Comparison of ENCODE assay signal across 17 mouse cellular contexts in genomic region chr7:24357899-24358298, GRCm38 (mm10). TPM values are rescaled to one million over a fixed set of nuclear protein-coding genes. Genes with fewer than 3 reads are reported as not detected.
DNase-seq lines count a peak whose midpoint lies in the region; ATAC-seq and TF ChIP-seq lines count a peak whose summit lies in the region.
"Had no signal": no experiment of that assay in that cellular context is flagged by ENCODE, and none has a peak within 500 bp of the region (broad histone marks: within the 10 kb centered on the region; RNA-seq: fewer than 3 reads in every experiment).

No protein-coding gene starts in this region.

- no peak overlapping the region for H3K4me3 ChIP-seq in intestine, postnatal 0 days (ENCODE audit: low read depth, low read length)
- no peak overlapping the region for H3K4me3 ChIP-seq in intestine, embryonic 15.5 days (replicated peaks)
- H3K4me3 ChIP-seq in embryonic fibroblast, embryonic 13.5 days (ENCODE audit: insufficient read depth, low read length) = no peak overlapping the region
- H3K4me3 ChIP-seq: embryonic facial prominence, embryonic 15.5 days had no signal

- no peak for ATAC-seq in intestine, postnatal 0 days
- ATAC-seq in intestine, embryonic 15.5 days = no peak
- ATAC-seq: intestine, embryonic 16.5 days; midbrain, embryonic 16.5 days had no signal

- no peak overlapping the region for H3K9ac ChIP-seq in intestine, postnatal 0 days (ENCODE audit: low read depth, low read length)
- H3K9ac ChIP-seq in intestine, embryonic 15.5 days = no peak overlapping the region
- H3K9ac ChIP-seq: embryonic facial prominence, embryonic 15.5 days had no signal

- no peaks in the 10 kb centered on the region for H3K36me3 ChIP-seq in intestine, postnatal 0 days (ENCODE audit: control insufficient read depth, insufficient read depth)
- no peaks in the 10 kb centered on the region for H3K36me3 ChIP-seq in intestine, embryonic 15.5 days
- H3K36me3 ChIP-seq: embryonic facial prominence, embryonic 15.5 days had no signal

- 48% methylated on average over 4 of the region's 4 CpGs for WGBS in intestine, postnatal 0 days
- WGBS in intestine, embryonic 15.5 days = 56% methylated on average over 4 of the region's 4 CpGs

- TF ChIP-seq POLR2A in embryonic fibroblast, embryonic 13.5 days (IDR thresholded peaks at IDR 0.05; ENCODE audit: low read depth, low read length) = no peak

- H3K9me3 ChIP-seq in intestine, postnatal 0 days (ENCODE audit: control insufficient read depth) = no peaks in the 10 kb centered on the region
- H3K9me3 ChIP-seq in intestine, embryonic 15.5 days = no peaks in the 10 kb centered on the region
- H3K9me3 ChIP-seq: embryonic facial prominence, embryonic 15.5 days had no signal

- H3K4me2 ChIP-seq in intestine, postnatal 0 days (replicated peaks; ENCODE audit: low read depth) = no peak overlapping the region
- no peak overlapping the region for H3K4me2 ChIP-seq in intestine, embryonic 15.5 days (replicated peaks)
- H3K4me2 ChIP-seq: embryonic facial prominence, embryonic 15.5 days had no signal

- DNase-seq in spleen, postnatal 4 days (ENCODE audit: low spot score in 2 of 2) = peak; percentile 42 to 78
- no peak for DNase-seq in spleen, adult 18-20 months
- DNase-seq in thymus, postnatal 14 days = peak; percentile 42
- DNase-seq in adrenal gland, postnatal 36 days = no peak
- no peak for DNase-seq in kidney, adult 18-20 months
- DNase-seq: adrenal gland, adult 8-10 months; cerebellum, adult 9-11 months had no signal

- H3K27ac ChIP-seq in intestine, postnatal 0 days (ENCODE audit: low read depth, low read length) = no peak overlapping the region
- H3K27ac ChIP-seq in intestine, embryonic 15.5 days = no peak overlapping the region
- no peak overlapping the region for H3K27ac ChIP-seq in embryonic fibroblast, embryonic 13.5 days (ENCODE audit: insufficient read depth, low read length)
- H3K27ac ChIP-seq: embryonic facial prominence, embryonic 15.5 days had no signal

- TF ChIP-seq CTCF in intestine, postnatal 0 days (IDR thresholded peaks at IDR 0.05; ENCODE audit: low read depth) = peak; percentile 62
- TF ChIP-seq CTCF in embryonic fibroblast, embryonic 13.5 days (IDR thresholded peaks at IDR 0.05; ENCODE audit: borderline replicate concordance, insufficient read depth, low read length) = peak; percentile 34; the same call in 1 of the 2 replicates

- no peaks in the 10 kb centered on the region for H3K27me3 ChIP-seq in intestine, postnatal 0 days (replicated peaks; ENCODE audit: control insufficient read depth, insufficient read depth, low read length)
- H3K27me3 ChIP-seq in intestine, embryonic 15.5 days (replicated peaks) = 0 out of 2 replicates have a peak, but pooled peaks cover 2% of the 10 kb centered on the region
- H3K27me3 ChIP-seq: embryonic facial prominence, embryonic 15.5 days had no signal

- H3K4me1 ChIP-seq in intestine, postnatal 0 days (replicated peaks; ENCODE audit: control insufficient read depth, insufficient read depth, low read length) = no peaks in the 10 kb centered on the region
- no peaks in the 10 kb centered on the region for H3K4me1 ChIP-seq in intestine, embryonic 15.5 days (replicated peaks)
- no peaks in the 10 kb centered on the region for H3K4me1 ChIP-seq in embryonic fibroblast, embryonic 13.5 days (ENCODE audit: control insufficient read depth, insufficient read depth, low read length)
- H3K4me1 ChIP-seq: embryonic facial prominence, embryonic 15.5 days had no signal

RNA-seq across cellular contexts. Expression of gene Lypd5, which starts 8.9 kb away (rescaled TPM):
- polyA plus RNA-seq in intestine, postnatal 0 days (2015; fragmentation: Nextera tagmentation; extraction: Ambion mirVana) = not detected in 2 replicates
- not detected in 2 replicates for polyA plus RNA-seq in intestine, embryonic 15.5 days (2015; fragmentation: Nextera tagmentation; extraction: Ambion mirVana)
- not detected in 2 replicates for polyA plus RNA-seq in embryonic fibroblast, embryonic 13.5 days (2011; ENCODE audit: insufficient read length, low read depth, missing spikeins)
- not detected for total RNA-seq in adrenal gland, postnatal 36 days (2021)
- total RNA-seq: adrenal gland, adult 8-10 months; gastrocnemius, adult 18-20 months; left cerebral cortex, adult 8-10 months had no signal
- polyA plus RNA-seq: heart, embryonic 16.5 days; intestine, embryonic 16.5 days; liver, embryonic 16.5 days; midbrain, embryonic 16.5 days had no signal

RNA-seq across cellular contexts. Expression of gene Kcnn4, which starts 12.2 kb away (rescaled TPM):
- 3.2 and 3.7 TPM in 2 replicates for polyA plus RNA-seq in intestine, postnatal 0 days (2015; fragmentation: Nextera tagmentation; extraction: Ambion mirVana)
- polyA plus RNA-seq in intestine, embryonic 15.5 days (2015; fragmentation: Nextera tagmentation; extraction: Ambion mirVana) = 2.7 and 3.4 TPM in 2 replicates
- polyA plus RNA-seq in embryonic fibroblast, embryonic 13.5 days (2011; ENCODE audit: insufficient read length, low read depth, missing spikeins) = 1.9 and 3.4 TPM in 2 replicates
- total RNA-seq in adrenal gland, postnatal 36 days (2021) = 1 to 10 TPM in 1 of 2 experiments, under 1 TPM in 1; 0.79 to 1.3 TPM

RNA-seq across cellular contexts. Expression of gene Tescl, which starts 24.2 kb away (rescaled TPM):
- 0.18 TPM in 1 of 2 replicates, not detected in the other for polyA plus RNA-seq in intestine, postnatal 0 days (2015; fragmentation: Nextera tagmentation; extraction: Ambion mirVana)
- 0.18 and 0.27 TPM in 2 replicates for polyA plus RNA-seq in intestine, embryonic 15.5 days (2015; fragmentation: Nextera tagmentation; extraction: Ambion mirVana)
- not detected in 2 replicates for polyA plus RNA-seq in embryonic fibroblast, embryonic 13.5 days (2011; ENCODE audit: insufficient read length, low read depth, missing spikeins)
- total RNA-seq in adrenal gland, postnatal 36 days (2021) = under 1 TPM; 0.36 to 0.56 TPM
- total RNA-seq: gastrocnemius, adult 18-20 months; left cerebral cortex, adult 8-10 months had no signal
- polyA plus RNA-seq: embryonic facial prominence, embryonic 15.5 days; intestine, embryonic 16.5 days; liver, embryonic 16.5 days had no signal

RNA-seq across cellular contexts. Expression of gene Zfp94, which starts 41.4 kb away (rescaled TPM):
- polyA plus RNA-seq in intestine, postnatal 0 days (2015; fragmentation: Nextera tagmentation; extraction: Ambion mirVana) = 3.1 and 3.2 TPM in 2 replicates
- polyA plus RNA-seq in intestine, embryonic 15.5 days (2015; fragmentation: Nextera tagmentation; extraction: Ambion mirVana) = 6.0 and 7.5 TPM in 2 replicates
- 3.8 and 4.4 TPM in 2 replicates for polyA plus RNA-seq in embryonic fibroblast, embryonic 13.5 days (2011; ENCODE audit: insufficient read length, low read depth, missing spikeins)
- total RNA-seq in adrenal gland, postnatal 36 days (2021) = 1 to 10 TPM; 3.1 to 4.0 TPM

RNA-seq across cellular contexts. Expression of gene Smg9, which starts 41.5 kb away (rescaled TPM):
- 14.0 and 15.1 TPM in 2 replicates for polyA plus RNA-seq in intestine, postnatal 0 days (2015; fragmentation: Nextera tagmentation; extraction: Ambion mirVana)
- polyA plus RNA-seq in intestine, embryonic 15.5 days (2015; fragmentation: Nextera tagmentation; extraction: Ambion mirVana) = 19.6 and 21.8 TPM in 2 replicates
- polyA plus RNA-seq in embryonic fibroblast, embryonic 13.5 days (2011; ENCODE audit: insufficient read length, low read depth, missing spikeins) = 14.8 and 18.1 TPM in 2 replicates
- 10 to 100 TPM; 17.8 to 21.1 TPM for total RNA-seq in adrenal gland, postnatal 36 days (2021)

Comparison
In these comparisons a context has a peak if more than half of its experiments do, and no peak if none do; other contexts are left out.
1. DNase-seq: peak in spleen, postnatal 4 days (2 of 2) and thymus, postnatal 14 days (single experiment); none in spleen, adult 18-20 months (0 of 2), adrenal gland, postnatal 36 days (0 of 2) and kidney, adult 18-20 months (single experiment).